Mouse (Mus musculus): ENCODE data around the gene Olfr457. TPM values are rescaled to one million over a fixed set of nuclear protein-coding genes. Genes with fewer than 3 reads are reported as not detected.

Gene Olfr457
- polyA plus RNA-seq, 1 experiment: not detected

DNA sequence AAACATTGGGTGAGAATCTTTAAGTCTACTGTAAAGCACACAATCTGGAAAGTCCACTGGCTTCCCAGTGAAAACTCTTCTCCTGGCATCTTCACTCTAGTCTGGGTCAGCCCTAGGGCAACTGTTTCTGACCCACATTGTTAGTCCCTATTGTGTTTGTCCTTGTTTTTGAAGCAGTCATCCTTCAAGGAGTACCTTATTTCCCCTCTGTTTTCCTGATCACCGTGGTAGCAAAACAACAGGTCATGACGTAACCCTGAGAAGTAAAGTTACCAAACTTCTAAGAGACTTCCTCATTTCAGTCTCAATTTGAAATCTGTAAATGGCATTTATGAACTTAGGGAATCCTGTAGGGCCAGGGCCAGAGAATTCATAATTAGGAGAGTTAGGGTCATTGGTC is 54.7 kb downstream of the Olfr457 start:
- Histone ChIP-seq H3K79me3 (ENCODE audit: low read depth) (no peaks in the 10 kb centered on the region), H3ac (ENCODE audit: control insufficient read depth, insufficient read length, low read depth) (no peak overlapping the region), H3K79me2 (ENCODE audit: control insufficient read depth, insufficient read depth) (no peaks in the 10 kb centered on the region), H3K4me3 (ENCODE audit: insufficient read depth, poor library complexity, severe bottlenecking) (no peak overlapping the region), H3K27me3 (ENCODE audit: control insufficient read depth, insufficient read depth, insufficient read length) (no peaks in the 10 kb centered on the region), H3K36me3 (ENCODE audit: control insufficient read depth, insufficient read depth) (no peaks in the 10 kb centered on the region)
- TF ChIP-seq MAX (IDR thresholded peaks at IDR 0.05) (no peak), CTCF (IDR thresholded peaks at IDR 0.05; ENCODE audit: control insufficient read depth, insufficient read depth, insufficient read length) (no peak), FOSL1 (IDR thresholded peaks at IDR 0.05; ENCODE audit: insufficient read depth, low read length, poor library complexity, severe bottlenecking) (no peak), CEBPB (IDR thresholded peaks at IDR 0.05; ENCODE audit: low read depth) (no peak), USF1 (IDR thresholded peaks at IDR 0.05; ENCODE audit: low read depth) (no peak), MYOG (IDR thresholded peaks at IDR 0.05; ENCODE audit: control insufficient read depth, extremely low read depth, insufficient read length) (no peak), MYOD1 (IDR thresholded peaks at IDR 0.05; ENCODE audit: control insufficient read depth, insufficient read length, low read depth) (no peak)

DNA sequence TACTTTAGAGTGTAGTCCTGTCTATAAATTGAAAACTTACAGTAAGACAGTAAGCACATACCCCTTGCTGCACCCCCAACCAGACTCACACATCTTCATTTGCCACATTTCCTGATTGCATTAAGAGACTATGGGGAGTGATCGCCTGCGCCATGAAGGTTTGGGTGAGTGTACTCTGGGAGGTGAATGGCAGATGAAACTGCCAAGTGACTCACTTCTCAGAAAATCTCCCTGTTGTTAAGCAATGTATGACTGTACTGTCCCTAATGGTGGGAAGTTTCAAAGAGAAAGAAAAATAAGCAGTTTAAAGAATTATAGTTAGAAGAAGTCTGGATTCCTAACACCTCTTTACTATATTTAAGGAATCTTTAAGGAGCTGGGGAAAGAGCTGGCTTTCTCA is 56.7 kb downstream of the Olfr457 start:
- TF ChIP-seq CEBPB (IDR thresholded peaks at IDR 0.05; ENCODE audit: low read depth) (peak; percentile 92), USF1 (IDR thresholded peaks at IDR 0.05; ENCODE audit: low read depth) (no peak), FOSL1 (IDR thresholded peaks at IDR 0.05; ENCODE audit: insufficient read depth, low read length, poor library complexity, severe bottlenecking) (peak; percentile 57), MAX (IDR thresholded peaks at IDR 0.05) (no peak), CTCF (IDR thresholded peaks at IDR 0.05; ENCODE audit: control insufficient read depth, insufficient read depth, insufficient read length) (no peak), MYOD1 (IDR thresholded peaks at IDR 0.05; ENCODE audit: control insufficient read depth, insufficient read length, low read depth) (no peak), MYOG (IDR thresholded peaks at IDR 0.05; ENCODE audit: control insufficient read depth, extremely low read depth, insufficient read length) (no peak)
- H3K4me3 ChIP-seq (ENCODE audit: insufficient read depth, poor library complexity, severe bottlenecking): no peak overlapping the region
- no peaks in the 10 kb centered on the region for H3K79me3 ChIP-seq (ENCODE audit: low read depth)
- H3K79me2 ChIP-seq (ENCODE audit: control insufficient read depth, insufficient read depth): no peaks in the 10 kb centered on the region
- H3ac ChIP-seq (ENCODE audit: control insufficient read depth, insufficient read length, low read depth): no peak overlapping the region
- no peaks in the 10 kb centered on the region for H3K27me3 ChIP-seq (ENCODE audit: control insufficient read depth, insufficient read depth, insufficient read length)
- H3K36me3 ChIP-seq (ENCODE audit: control insufficient read depth, insufficient read depth): no peaks in the 10 kb centered on the region

Other genes with a start within 250 kb of the Olfr457 start
- 1.5 TPM for gene Gstk1, start 230.4 kb downstream of the Olfr457 start, polyA plus RNA-seq (2012; fragmentation: generic; extraction: Trizol)
- 0.04 TPM for gene Tmem139, start 214.4 kb downstream of the Olfr457 start, polyA plus RNA-seq (2012; fragmentation: generic; extraction: Trizol)
- 11.7 TPM for gene Casp2, start 211.3 kb downstream of the Olfr457 start, polyA plus RNA-seq (2012; fragmentation: generic; extraction: Trizol)
- gene Clcn1, start 189.7 kb downstream of the Olfr457 start, polyA plus RNA-seq (2012; fragmentation: generic; extraction: Trizol): 0.42 TPM
- gene Fam131b, start 151.7 kb downstream of the Olfr457 start, polyA plus RNA-seq (2012; fragmentation: generic; extraction: Trizol): 15.6 TPM
- gene Zyx, start 126.7 kb downstream of the Olfr457 start, polyA plus RNA-seq (2012; fragmentation: generic; extraction: Trizol): 694 TPM
- gene Epha1, start 103.1 kb downstream of the Olfr457 start, polyA plus RNA-seq (2012; fragmentation: generic; extraction: Trizol): 8.4 TPM
- gene Tas2r143, start 76.1 kb downstream of the Olfr457 start, polyA plus RNA-seq (2012; fragmentation: generic; extraction: Trizol): not detected
- not detected for gene Tas2r135, start 70.9 kb downstream of the Olfr457 start, polyA plus RNA-seq (2012; fragmentation: generic; extraction: Trizol)
- not detected for gene Tas2r126, start 41.8 kb downstream of the Olfr457 start, polyA plus RNA-seq (2012; fragmentation: generic; extraction: Trizol)
- gene Olfr458, start 11.1 kb downstream of the Olfr457 start, polyA plus RNA-seq (2012; fragmentation: generic; extraction: Trizol): not detected
- gene Olfr456, start 10.9 kb upstream of the Olfr457 start, polyA plus RNA-seq (2012; fragmentation: generic; extraction: Trizol): 0.06 TPM
- gene Olfr455, start 71.3 kb upstream of the Olfr457 start, polyA plus RNA-seq (2012; fragmentation: generic; extraction: Trizol): 0.01 TPM
- gene Tcaf3, start 121.4 kb upstream of the Olfr457 start, polyA plus RNA-seq (2012; fragmentation: generic; extraction: Trizol): not detected
- 4.3 TPM for gene Tcaf2, start 168.9 kb upstream of the Olfr457 start, polyA plus RNA-seq (2012; fragmentation: generic; extraction: Trizol)
- gene Tcaf1, start 233.8 kb upstream of the Olfr457 start, polyA plus RNA-seq (2012; fragmentation: generic; extraction: Trizol): 19.3 TPM